Mouse (Mus musculus) frontal cortex, adult (tissue): ENCODE data around the gene Trim26.
A peak's percentile ranks its signal among the peaks of the same experiment; 100 is the strongest.

Experiments used
- ATAC-seq: cut with Nextera tagmentation; 2 replicates; pipeline ENCODE4 v1.9.2; 2017; ENCODE audit warnings: mild to moderate bottlenecking, moderate library complexity, mixed read lengths; ENCODE audit not compliant: low TSS enrichment

Gene Trim26

DNA sequence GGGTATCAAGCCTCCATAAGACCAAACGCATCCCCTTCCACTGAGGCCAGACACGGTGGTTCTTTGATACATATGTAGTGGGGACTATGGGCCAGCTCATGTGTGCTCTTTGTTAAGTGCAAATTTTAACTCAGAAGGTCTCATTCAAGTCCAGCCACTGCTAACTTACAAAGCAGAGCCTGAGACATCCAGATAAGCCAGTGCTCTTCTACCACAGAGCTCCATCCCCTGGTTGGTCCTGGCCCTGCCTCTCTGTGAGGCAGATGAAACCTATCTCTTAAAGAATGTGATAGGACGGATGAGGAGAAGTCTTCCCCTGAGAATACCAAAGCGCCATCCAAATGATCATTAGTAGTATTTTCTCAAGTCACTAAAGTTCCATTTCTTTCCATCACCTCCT, 62.4 kb downstream of the Trim26 start:
- no peak for ATAC-seq

DNA sequence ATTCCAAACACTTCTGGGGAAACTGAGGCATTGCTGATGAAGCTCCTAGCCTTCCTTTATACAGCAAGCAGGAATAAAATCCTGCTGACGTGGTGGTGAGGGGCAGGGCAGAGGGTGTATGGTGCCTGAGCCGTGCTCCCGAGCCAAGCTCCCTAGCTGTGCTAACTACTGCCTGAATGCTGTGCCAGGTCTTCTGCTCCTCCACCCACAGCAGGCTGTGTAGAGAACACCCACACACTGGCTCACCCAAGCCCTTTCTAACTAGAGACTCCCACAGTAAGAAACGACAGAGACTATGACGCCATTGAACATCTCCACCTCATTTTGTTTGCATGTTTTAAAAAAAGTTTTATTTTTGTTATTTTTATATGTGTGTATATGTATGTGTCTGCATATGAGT, 63.1 kb downstream of the Trim26 start:
- ATAC-seq, result peak; percentile 98

GRCm38 (mm10) chr17:36900691-36901090, 63.8 kb downstream of the Trim26 start:
- ATAC-seq, result no peak

DNA sequence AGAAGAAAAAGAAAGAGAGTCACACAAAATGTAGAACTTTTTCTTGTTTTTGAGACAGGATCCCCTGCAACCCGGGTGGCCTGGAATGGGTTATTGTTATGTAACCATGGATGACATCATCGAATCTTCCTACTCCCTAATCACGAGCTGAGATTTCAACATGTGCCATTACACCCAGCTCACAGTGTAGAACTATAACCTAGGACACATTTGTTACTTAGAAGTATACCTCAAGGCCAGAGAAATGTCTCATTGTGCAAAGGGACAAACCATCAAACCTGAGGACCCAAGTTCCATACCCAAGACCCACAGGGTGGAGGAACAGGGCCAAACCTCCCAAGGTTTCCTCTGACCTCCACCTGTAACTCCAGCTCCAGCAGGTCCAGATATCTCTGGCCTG, 66.7 kb downstream of the Trim26 start:
- no peak for ATAC-seq

DNA sequence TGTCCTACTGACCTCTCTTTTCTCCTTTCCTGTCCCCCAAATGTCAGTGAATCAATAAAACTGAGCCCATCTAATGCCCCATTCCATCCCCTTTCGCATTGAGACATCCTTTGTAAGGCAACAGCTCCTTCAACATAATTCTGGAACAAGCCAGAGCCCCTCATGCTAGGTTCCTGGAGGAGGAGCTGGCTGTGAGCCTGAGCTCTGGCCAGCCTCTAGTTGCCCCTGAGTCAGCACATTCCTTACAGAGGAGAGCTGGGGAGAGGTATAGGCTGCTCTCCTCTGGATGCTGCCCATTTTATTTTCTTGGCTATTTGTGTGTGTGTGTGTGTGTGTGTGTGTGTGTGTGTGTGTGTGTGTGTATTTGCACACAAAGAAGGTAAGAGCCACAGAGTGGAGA, 71.3 kb downstream of the Trim26 start:
- no peak for ATAC-seq
